12 mouse cellular contexts compared by ENCODE assay signal in the genomic region with DNA sequence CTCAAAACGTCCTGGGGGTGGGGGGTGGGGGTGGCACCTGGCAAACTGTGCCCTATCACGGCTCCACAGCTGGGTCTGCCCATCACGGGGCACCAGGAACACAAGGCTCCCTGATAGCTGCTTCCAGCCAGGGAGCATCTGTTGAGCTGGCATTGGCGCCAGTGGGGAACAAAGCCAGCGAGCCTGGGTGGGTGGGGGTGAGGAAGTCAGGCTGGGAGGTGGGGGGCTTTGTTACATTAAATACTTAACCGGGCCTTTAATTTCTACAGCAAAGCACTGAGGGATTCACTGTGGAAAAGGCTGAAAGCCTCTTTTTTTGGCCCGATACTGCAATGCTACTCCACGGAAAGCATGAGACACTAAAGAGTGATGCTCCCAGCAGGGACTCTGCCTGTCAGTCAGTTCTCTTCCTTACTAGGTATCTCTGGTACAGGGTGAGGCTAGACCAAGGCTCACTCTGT. TPM values are rescaled to one million over a fixed set of nuclear protein-coding genes. Genes with fewer than 3 reads are reported as not detected.
DNase-seq lines count a peak whose midpoint lies in the region; ATAC-seq and TF ChIP-seq lines count a peak whose summit lies in the region.
"Had no signal": no experiment of that assay in that cellular context is flagged by ENCODE, and none has a peak within 500 bp of the region (broad histone marks: within the 10 kb centered on the region; RNA-seq: fewer than 3 reads in every experiment).

No protein-coding gene starts in this region.

- H3K4me3 ChIP-seq in midbrain, embryonic 13.5 days (replicated peaks) = no peak overlapping the region
- no peak overlapping the region for H3K4me3 ChIP-seq in midbrain, embryonic 11.5 days (ENCODE audit: low read depth, low read length)
- no peak overlapping the region for H3K4me3 ChIP-seq in embryonic facial prominence, embryonic 14.5 days (ENCODE audit: low read depth, low read length)
- H3K4me3 ChIP-seq in limb, embryonic 14.5 days (replicated peaks; ENCODE audit: low read length) = no peak overlapping the region

- ATAC-seq in midbrain, embryonic 13.5 days = no peak
- ATAC-seq in midbrain, embryonic 11.5 days (ENCODE audit: low FRiP score) = no peak
- ATAC-seq in embryonic facial prominence, embryonic 14.5 days (ENCODE audit: low read depth) = 0 out of 2 replicates have a peak, but pooled peaks have one; percentile 30
- ATAC-seq in limb, embryonic 14.5 days (ENCODE audit: low FRiP score, low read depth) = peak; percentile 13; the same call in 1 of the 2 replicates

- peaks cover 58% of the 10 kb centered on the region for H3K4me1 ChIP-seq in midbrain, embryonic 13.5 days (replicated peaks)
- peaks cover 20% of the 10 kb centered on the region for H3K4me1 ChIP-seq in midbrain, embryonic 11.5 days (ENCODE audit: control insufficient read depth, insufficient read depth, low read length)
- peaks cover 27% of the 10 kb centered on the region for H3K4me1 ChIP-seq in embryonic facial prominence, embryonic 14.5 days (ENCODE audit: control insufficient read depth, insufficient read depth, low read length)
- peaks cover 40% of the 10 kb centered on the region for H3K4me1 ChIP-seq in limb, embryonic 14.5 days (ENCODE audit: control insufficient read depth, insufficient read depth, low read length)

- intact Hi-C loops in gastrocnemius, postnatal 14 days (cut with DNase I; ENCODE audit: low total_unique reads) = no loop called here

- peak overlapping the region; percentile 30; the same call in 1 of the 2 replicates for H3K27ac ChIP-seq in midbrain, embryonic 13.5 days
- H3K27ac ChIP-seq in midbrain, embryonic 11.5 days (ENCODE audit: low read depth, low read length) = no peak overlapping the region
- no peak overlapping the region for H3K27ac ChIP-seq in embryonic facial prominence, embryonic 14.5 days (replicated peaks; ENCODE audit: low read depth, low read length)
- H3K27ac ChIP-seq in limb, embryonic 14.5 days (replicated peaks; ENCODE audit: low read depth, low read length) = no peak overlapping the region

- H3K27me3 ChIP-seq in midbrain, embryonic 13.5 days = no peaks in the 10 kb centered on the region
- no peaks in the 10 kb centered on the region for H3K27me3 ChIP-seq in midbrain, embryonic 11.5 days (ENCODE audit: control insufficient read depth, insufficient read depth, low read length)
- H3K27me3 ChIP-seq in embryonic facial prominence, embryonic 14.5 days (replicated peaks; ENCODE audit: control insufficient read depth, insufficient read depth, low read length) = no peaks in the 10 kb centered on the region
- no peaks in the 10 kb centered on the region for H3K27me3 ChIP-seq in limb, embryonic 14.5 days (ENCODE audit: control insufficient read depth, insufficient read depth, low read length)

- no peaks in the 10 kb centered on the region for H3K9me3 ChIP-seq in midbrain, embryonic 13.5 days
- no peaks in the 10 kb centered on the region for H3K9me3 ChIP-seq in midbrain, embryonic 11.5 days (ENCODE audit: control insufficient read depth, low read length)
- H3K9me3 ChIP-seq in embryonic facial prominence, embryonic 14.5 days (ENCODE audit: control insufficient read depth, low read length) = no peaks in the 10 kb centered on the region
- H3K9me3 ChIP-seq in limb, embryonic 14.5 days (ENCODE audit: control insufficient read depth, low read length) = no peaks in the 10 kb centered on the region

- no peak overlapping the region for H3K9ac ChIP-seq in midbrain, embryonic 13.5 days (replicated peaks)
- no peak overlapping the region for H3K9ac ChIP-seq in midbrain, embryonic 11.5 days (ENCODE audit: low read length)
- no peak overlapping the region for H3K9ac ChIP-seq in embryonic facial prominence, embryonic 14.5 days (ENCODE audit: low read depth, low read length)
- H3K9ac ChIP-seq in limb, embryonic 14.5 days (ENCODE audit: low read depth, low read length, severe bottlenecking) = no peak overlapping the region

- H3K36me3 ChIP-seq in midbrain, embryonic 13.5 days = 0 out of 2 replicates have a peak, but pooled peaks cover 4% of the 10 kb centered on the region
- no peaks in the 10 kb centered on the region for H3K36me3 ChIP-seq in midbrain, embryonic 11.5 days (ENCODE audit: control insufficient read depth, insufficient read depth, low read length)
- no peaks in the 10 kb centered on the region for H3K36me3 ChIP-seq in embryonic facial prominence, embryonic 14.5 days (ENCODE audit: control insufficient read depth, insufficient read depth, low read length)
- no peaks in the 10 kb centered on the region for H3K36me3 ChIP-seq in limb, embryonic 14.5 days (ENCODE audit: control insufficient read depth, insufficient read depth, low read length)

- WGBS in midbrain, embryonic 13.5 days = 47% methylated on average over 8 of the region's 8 CpGs
- 59% methylated on average over 8 of the region's 8 CpGs for WGBS in midbrain, embryonic 11.5 days
- 47% methylated on average over 8 of the region's 8 CpGs for WGBS in embryonic facial prominence, embryonic 14.5 days
- WGBS in limb, embryonic 14.5 days = 45% methylated on average over 8 of the region's 8 CpGs

- no peak for TF ChIP-seq POLR2A in limb, embryonic 14.5 days (IDR thresholded peaks at IDR 0.05; ENCODE audit: borderline replicate concordance, extremely low read depth, insufficient read depth, insufficient read length)

- 0 out of 2 replicates have a peak overlapping the region, but pooled peaks have one; percentile 2 for H3K4me2 ChIP-seq in midbrain, embryonic 13.5 days (replicated peaks)
- H3K4me2 ChIP-seq in midbrain, embryonic 11.5 days = no peak overlapping the region
- H3K4me2 ChIP-seq in embryonic facial prominence, embryonic 14.5 days (ENCODE audit: low read depth, low read length) = peak overlapping the region; percentile 43; the same call in 1 of the 2 replicates
- H3K4me2 ChIP-seq in limb, embryonic 14.5 days (replicated peaks; ENCODE audit: low read depth, low read length, severe bottlenecking) = no peak overlapping the region

- DNase-seq in gastrocnemius, postnatal 14 days = peak; percentile 62
- no peak for DNase-seq in gastrocnemius, adult 8-10 months (ENCODE audit: low spot score in 2 of 2)
- DNase-seq in midbrain, embryonic 11.5 days (ENCODE audit: low spot score, missing footprints) = no peak
- no peak for DNase-seq in embryonic facial prominence, embryonic 14.5 days (ENCODE audit: low spot score)
- DNase-seq in limb, embryonic 14.5 days (ENCODE audit: low spot score) = no peak
- DNase-seq in frontal cortex, postnatal 36 days (ENCODE audit: low spot score in 2 of 2) = no peak
- no peak for DNase-seq in kidney, adult 9 months
- DNase-seq: kidney, adult 18-20 months; lung, adult 2 months; right cerebral cortex, adult 18-20 months; thymus, adult 18-20 months had no signal

RNA-seq across cellular contexts. Expression of a gene that starts 16.8 kb away (rescaled TPM):
- total RNA-seq in gastrocnemius, postnatal 14 days (2021) = 1 to 10 TPM; 3.7 to 4.2 TPM
- 1 to 10 TPM; 2.0 to 2.5 (median 2.1) TPM for total RNA-seq in gastrocnemius, adult 8-10 months (2022)
- polyA plus RNA-seq in midbrain, embryonic 13.5 days (2015; fragmentation: Nextera tagmentation; extraction: Ambion mirVana) = 33.4 and 36.6 TPM in 2 replicates
- polyA plus RNA-seq in midbrain, embryonic 11.5 days (2014; fragmentation: Nextera tagmentation; extraction: Ambion mirVana) = 18.5 and 22.9 TPM in 2 replicates
- 14.0 and 16.9 TPM in 2 replicates for polyA plus RNA-seq in embryonic facial prominence, embryonic 14.5 days (2014; fragmentation: Nextera tagmentation; extraction: Ambion mirVana)
- 16.4 and 17.5 TPM in 2 replicates for polyA plus RNA-seq in limb, embryonic 14.5 days (2012; rRNA removed)
- 16.1 and 18.9 TPM in 2 replicates for polyA plus RNA-seq in limb, embryonic 14.5 days (2014; fragmentation: Nextera tagmentation; extraction: Ambion mirVana)

RNA-seq across cellular contexts. Expression of a gene that starts 23.9 kb away (rescaled TPM):
- total RNA-seq in gastrocnemius, postnatal 14 days (2021) = 1 to 10 TPM; 1.7 to 2.5 TPM
- total RNA-seq in gastrocnemius, adult 8-10 months (2022) = 1 to 10 TPM; 2.9 to 5.9 (median 4.8) TPM
- polyA plus RNA-seq in midbrain, embryonic 13.5 days (2015; fragmentation: Nextera tagmentation; extraction: Ambion mirVana) = 0.50 and 1.1 TPM in 2 replicates
- polyA plus RNA-seq in midbrain, embryonic 11.5 days (2014; fragmentation: Nextera tagmentation; extraction: Ambion mirVana) = 0.88 and 1.2 TPM in 2 replicates
- polyA plus RNA-seq in embryonic facial prominence, embryonic 14.5 days (2014; fragmentation: Nextera tagmentation; extraction: Ambion mirVana) = 4.0 and 6.8 TPM in 2 replicates
- polyA plus RNA-seq in limb, embryonic 14.5 days (2012; rRNA removed) = 3.8 and 4.9 TPM in 2 replicates
- polyA plus RNA-seq in limb, embryonic 14.5 days (2014; fragmentation: Nextera tagmentation; extraction: Ambion mirVana) = 5.2 and 5.4 TPM in 2 replicates

RNA-seq across cellular contexts. Expression of a gene that starts 28.6 kb away (rescaled TPM):
- 100 to 1,000 TPM; 804 to 989 TPM for total RNA-seq in gastrocnemius, postnatal 14 days (2021)
- total RNA-seq in gastrocnemius, adult 8-10 months (2022) = 1,000 to 10,000 TPM; 1,194 to 1,381 (median 1,261) TPM
- polyA plus RNA-seq in midbrain, embryonic 13.5 days (2015; fragmentation: Nextera tagmentation; extraction: Ambion mirVana) = 3.5 and 4.0 TPM in 2 replicates
- polyA plus RNA-seq in midbrain, embryonic 11.5 days (2014; fragmentation: Nextera tagmentation; extraction: Ambion mirVana) = 5.3 and 6.1 TPM in 2 replicates
- 218 and 275 TPM in 2 replicates for polyA plus RNA-seq in embryonic facial prominence, embryonic 14.5 days (2014; fragmentation: Nextera tagmentation; extraction: Ambion mirVana)
- polyA plus RNA-seq in limb, embryonic 14.5 days (2012; rRNA removed) = 78.2 and 80.7 TPM in 2 replicates
- polyA plus RNA-seq in limb, embryonic 14.5 days (2014; fragmentation: Nextera tagmentation; extraction: Ambion mirVana) = 87.2 and 117 TPM in 2 replicates

RNA-seq across cellular contexts. Expression of a gene that starts 29.7 kb away (rescaled TPM):
- total RNA-seq in gastrocnemius, postnatal 14 days (2021) = 100 to 1,000 TPM; 130 to 134 TPM
- 100 to 1,000 TPM; 118 to 146 (median 133) TPM for total RNA-seq in gastrocnemius, adult 8-10 months (2022)
- polyA plus RNA-seq in midbrain, embryonic 13.5 days (2015; fragmentation: Nextera tagmentation; extraction: Ambion mirVana) = 0.42 and 0.54 TPM in 2 replicates
- 0.48 and 0.81 TPM in 2 replicates for polyA plus RNA-seq in midbrain, embryonic 11.5 days (2014; fragmentation: Nextera tagmentation; extraction: Ambion mirVana)
- polyA plus RNA-seq in embryonic facial prominence, embryonic 14.5 days (2014; fragmentation: Nextera tagmentation; extraction: Ambion mirVana) = 112 and 136 TPM in 2 replicates
- 53.0 and 61.6 TPM in 2 replicates for polyA plus RNA-seq in limb, embryonic 14.5 days (2012; rRNA removed)
- polyA plus RNA-seq in limb, embryonic 14.5 days (2014; fragmentation: Nextera tagmentation; extraction: Ambion mirVana) = 47.8 and 78.7 TPM in 2 replicates

RNA-seq across cellular contexts. Expression of a gene that starts 45.6 kb away (rescaled TPM):
- total RNA-seq in gastrocnemius, postnatal 14 days (2021) = 1 to 10 TPM; 3.4 to 4.4 TPM
- total RNA-seq in gastrocnemius, adult 8-10 months (2022) = 1 to 10 TPM; 2.7 to 6.1 (median 3.4) TPM
- polyA plus RNA-seq in midbrain, embryonic 13.5 days (2015; fragmentation: Nextera tagmentation; extraction: Ambion mirVana) = 11.5 and 14.3 TPM in 2 replicates
- 11.4 and 12.0 TPM in 2 replicates for polyA plus RNA-seq in midbrain, embryonic 11.5 days (2014; fragmentation: Nextera tagmentation; extraction: Ambion mirVana)
- 10.2 and 14.2 TPM in 2 replicates for polyA plus RNA-seq in embryonic facial prominence, embryonic 14.5 days (2014; fragmentation: Nextera tagmentation; extraction: Ambion mirVana)
- polyA plus RNA-seq in limb, embryonic 14.5 days (2012; rRNA removed) = 7.4 and 7.7 TPM in 2 replicates
- polyA plus RNA-seq in limb, embryonic 14.5 days (2014; fragmentation: Nextera tagmentation; extraction: Ambion mirVana) = 10.6 and 10.8 TPM in 2 replicates

Comparison
In these comparisons a context has a peak if more than half of its experiments do, and no peak if none do; other contexts are left out.
1. H3K4me2 ChIP-seq: peak in midbrain, embryonic 13.5 days (single experiment) and embryonic facial prominence, embryonic 14.5 days (single experiment); none in midbrain, embryonic 11.5 days (single experiment) and limb, embryonic 14.5 days (single experiment).
2. ATAC-seq: peak in embryonic facial prominence, embryonic 14.5 days (single experiment) and limb, embryonic 14.5 days (single experiment); none in midbrain, embryonic 13.5 days (single experiment) and midbrain, embryonic 11.5 days (single experiment).
3. RNA of a gene that starts 28.6 kb away (polyA plus RNA-seq): 218 to 275 TPM in embryonic facial prominence, embryonic 14.5 days and 78.2 to 117 TPM in limb, embryonic 14.5 days; 5.3 to 6.1 TPM in midbrain, embryonic 11.5 days and 3.5 to 4.0 TPM in midbrain, embryonic 13.5 days; every median in the first group is over 10 times any median in the second.